Mouse (Mus musculus) embryonic fibroblast, embryonic 13.5 days (primary cell): ENCODE measurements around the gene Tmem200a.

Experiments
- CTCF ChIP-seq: IDR thresholded peaks from 2 replicates; pipeline ENCODE4 v1.5.1; 2011; ENCODE audit warnings: mild to moderate bottlenecking, control low read depth, low read length, moderate library complexity, borderline replicate concordance; ENCODE audit not compliant: insufficient read depth
- POLR2A ChIP-seq: IDR thresholded peaks from 2 replicates; pipeline ENCODE4 v1.6.1; 2011; ENCODE audit warnings: low read depth, mild to moderate bottlenecking, control low read depth, low read length, moderate library complexity

DNA sequence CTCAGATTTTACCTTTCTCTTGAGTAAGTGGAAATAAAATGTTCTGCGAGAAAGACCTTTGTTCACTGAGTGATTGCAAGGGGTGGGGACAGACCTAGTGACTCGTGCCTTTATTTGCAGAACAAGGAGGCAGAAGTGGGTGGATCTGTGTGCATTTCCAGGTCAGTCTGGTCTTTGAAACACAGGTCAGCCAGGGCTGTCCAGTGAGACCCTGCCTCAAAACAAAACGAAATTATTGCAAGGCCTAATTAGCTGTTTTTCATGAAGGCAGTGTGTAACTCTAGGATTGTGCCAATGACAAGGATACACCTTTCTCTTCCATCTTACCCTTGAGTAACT, 150.4 kb downstream of the Tmem200a start:
- no peak for TF ChIP-seq CTCF
- TF ChIP-seq POLR2A = no peak
